Mouse (Mus musculus) c-Kit-positive CD71-negative TER-119-negative erythroid progenitor cells, embryonic 14.5 days (primary cell): Measurements from ENCODE around the gene Gm12790.
A peak's percentile ranks its signal among the peaks of the same experiment; 100 is the strongest.
"Not testable (repeated sequence)": the region's sequence is repeated elsewhere in the genome, so short reads cannot be mapped to it uniquely, and the experiment has no call there.

Source experiments
- DNase-seq: peaks from one replicate; pipeline ENCODE4 v3.0.0-alpha.2; 2013; ENCODE audit warnings: low read depth

Gm12790 gene

GRCm38 (mm10) chr4:101980949-101981348 is at the start of gene Gm12790:
Gene Gm12790 (minus strand): TSS chr4:101981049.
- not testable (repeated sequence) for DNase-seq

DNA sequence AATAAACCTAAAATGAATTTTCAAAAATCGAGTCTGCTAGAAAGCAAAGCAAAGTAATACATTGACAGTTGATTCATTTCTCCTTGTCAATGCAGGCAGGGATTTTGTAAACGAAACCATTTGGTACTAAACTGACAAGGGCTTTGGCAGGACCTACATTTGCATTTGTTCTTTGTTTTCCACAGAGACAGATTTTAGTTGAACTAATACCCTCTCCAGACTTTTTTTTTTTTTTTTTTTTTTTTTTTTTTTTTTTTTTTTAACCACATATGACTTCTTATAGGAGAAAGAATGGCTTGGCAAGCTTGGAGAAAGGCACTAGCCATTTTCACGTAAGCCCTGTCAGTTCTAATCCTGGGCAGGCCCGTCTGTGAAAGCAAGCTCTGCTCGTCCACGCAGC is 45.8 kb upstream of the Gm12790 start:
- DNase-seq, result no peak

DNA sequence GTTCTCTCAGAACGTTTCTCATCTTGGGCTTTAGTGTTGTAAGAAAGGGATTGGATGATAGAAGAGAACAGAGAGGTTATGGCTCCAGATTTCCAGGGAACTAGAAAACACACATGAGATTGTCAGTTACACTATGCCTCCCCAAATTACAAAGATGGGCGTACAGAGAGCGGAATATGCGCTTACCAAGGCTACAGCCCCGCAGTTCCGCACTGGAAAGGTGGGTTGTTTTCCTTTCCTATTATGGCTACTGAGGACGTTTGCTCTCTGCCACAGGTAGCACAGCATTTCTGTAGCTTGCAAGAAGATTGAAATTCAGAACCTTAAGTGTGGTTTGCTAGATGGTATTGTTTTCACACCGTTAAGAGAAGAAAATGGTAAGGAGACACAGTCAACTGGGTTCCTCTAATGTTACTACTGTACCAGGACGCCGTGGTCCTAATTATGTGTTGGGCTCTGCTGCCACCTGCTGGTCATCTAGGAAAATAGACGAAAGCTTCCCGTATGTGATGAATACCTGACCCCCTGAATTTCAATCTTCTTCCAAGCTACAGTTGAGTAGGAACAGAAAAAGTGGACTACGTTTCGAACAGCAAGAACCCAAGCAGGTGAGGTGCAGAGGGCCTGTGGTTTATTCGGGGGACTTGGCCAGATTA is 17.5 kb upstream of the Gm12790 start:
- DNase-seq, result peak; percentile 59

DNA sequence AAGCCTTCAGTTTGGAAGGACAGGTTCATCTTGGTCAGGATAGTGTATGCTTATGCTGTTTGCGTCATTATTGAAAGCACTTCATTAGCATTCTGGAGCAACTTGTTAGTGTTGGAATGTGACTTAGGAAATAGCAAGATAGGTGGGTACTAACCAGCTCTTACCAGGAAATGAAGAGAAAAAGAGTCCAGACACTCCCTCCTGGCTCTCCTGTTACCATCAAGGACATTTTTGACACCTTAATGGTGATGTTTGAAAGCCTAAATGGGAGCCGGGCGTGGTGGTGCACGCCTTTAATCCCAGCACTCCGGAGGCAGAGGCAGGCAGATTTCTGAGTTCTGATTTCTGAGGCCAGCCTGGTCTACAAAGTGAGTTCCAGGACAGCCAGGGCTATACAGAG is 16.6 kb upstream of the Gm12790 start:
- DNase-seq, result no peak

GRCm38 (mm10) chr4:101986326-101986725 is 5.5 kb upstream of the Gm12790 start, which contains the start of gene Gm12789:
Gene Gm12789 (plus strand): TSS chr4:101986626.
- not testable (repeated sequence) for DNase-seq

GRCm38 (mm10) chr4:101985678-101986077 is 4.8 kb upstream of the Gm12790 start:
- DNase-seq, result no peak

- DNase-seq, result not testable (repeated sequence)
Measured at GRCm38 (mm10) chr4:101940107-101940506, 40.7 kb downstream of the Gm12790 start, which contains the start of gene Gm12794. Gene Gm12794 (plus strand): TSS chr4:101940407.
